Comparison of ENCODE assay signal across 16 mouse cellular contexts in genomic region chr19:16358148-16358547, GRCm38 (mm10).
DNase-seq lines count a peak whose midpoint lies in the region; ATAC-seq and TF ChIP-seq lines count a peak whose summit lies in the region.
"Had no signal": no experiment of that assay in that cellular context is flagged by ENCODE, and none has a peak within 500 bp of the region (broad histone marks: within the 10 kb centered on the region; RNA-seq: fewer than 3 reads in every experiment).

No protein-coding gene starts in this region.

- peak; percentile 58 for DNase-seq in liver, adult 2 months (ENCODE audit: extremely low read depth, low read depth, low spot score)
- no peak for DNase-seq in liver, embryonic 11.5 days (ENCODE audit: low spot score)
- peak; percentile 32 for DNase-seq in lung, postnatal 36 days
- no peak for DNase-seq in lung, postnatal 14 days
- DNase-seq in kidney, adult 8-10 months: no peak
- DNase-seq in yolk sac, embryonic 10.5 days (ENCODE audit: low spot score): no peak
- DNase-seq: adrenal gland, adult 8-10 months; cerebellum, adult 8-10 months; gastrocnemius, postnatal 36 days had no signal

- H3K9me3 ChIP-seq in liver, embryonic 11.5 days (ENCODE audit: control insufficient read depth, low read length): no peaks in the 10 kb centered on the region
- H3K9me3 ChIP-seq in stomach, embryonic 15.5 days: no peaks in the 10 kb centered on the region
- H3K9me3 ChIP-seq: embryonic facial prominence, embryonic 15.5 days; forebrain, embryonic 10.5 days; forebrain, embryonic 15.5 days; heart, embryonic 13.5 days had no signal

- TF ChIP-seq POLR2A in liver, adult 2 months (IDR thresholded peaks at IDR 0.05; ENCODE audit: extremely low read depth, insufficient read depth, low read length): no peak

- 35% methylated on average over 3 of the region's 3 CpGs for WGBS in liver, adult 2 months
- WGBS in liver, embryonic 11.5 days: 74% methylated on average over 3 of the region's 3 CpGs
- 74% methylated on average over 3 of the region's 3 CpGs for WGBS in stomach, embryonic 15.5 days

- no peaks in the 10 kb centered on the region for H3K27me3 ChIP-seq in liver, adult 2 months (ENCODE audit: control insufficient read depth, insufficient read depth, low read length)
- no peaks in the 10 kb centered on the region for H3K27me3 ChIP-seq in liver, embryonic 11.5 days (replicated peaks; ENCODE audit: control insufficient read depth, insufficient read depth, low read length)
- no peaks in the 10 kb centered on the region for H3K27me3 ChIP-seq in stomach, embryonic 15.5 days (replicated peaks)
- H3K27me3 ChIP-seq: embryonic facial prominence, embryonic 15.5 days; forebrain, embryonic 15.5 days; heart, embryonic 13.5 days had no signal

- H3K79me2 ChIP-seq in liver, adult 2 months (ENCODE audit: control insufficient read depth, insufficient read depth, low read length): peaks cover 5% of the 10 kb centered on the region

- no peak for TF ChIP-seq CTCF in liver, adult 2 months (IDR thresholded peaks at IDR 0.05; ENCODE audit: low read depth, low read length)

- no peak overlapping the region for H3K4me2 ChIP-seq in liver, embryonic 11.5 days
- no peak overlapping the region for H3K4me2 ChIP-seq in stomach, embryonic 15.5 days
- H3K4me2 ChIP-seq: embryonic facial prominence, embryonic 15.5 days; forebrain, embryonic 15.5 days; heart, embryonic 13.5 days had no signal

- 0 out of 2 replicates have a peak, but pooled peaks cover 3% of the 10 kb centered on the region for H3K36me3 ChIP-seq in liver, adult 2 months (ENCODE audit: control insufficient read depth, insufficient read depth, low read length)
- no peaks in the 10 kb centered on the region for H3K36me3 ChIP-seq in liver, embryonic 11.5 days (ENCODE audit: control insufficient read depth, insufficient read depth, low read length)
- 0 out of 2 replicates have a peak, but pooled peaks cover 5% of the 10 kb centered on the region for H3K36me3 ChIP-seq in stomach, embryonic 15.5 days

- no peak overlapping the region for H3K9ac ChIP-seq in liver, adult 2 months (ENCODE audit: low read depth, low read length)
- H3K9ac ChIP-seq in liver, embryonic 11.5 days (ENCODE audit: low read depth, low read length): no peak overlapping the region
- H3K9ac ChIP-seq in stomach, embryonic 15.5 days: no peak overlapping the region
- H3K9ac ChIP-seq: embryonic facial prominence, embryonic 15.5 days; forebrain, embryonic 15.5 days; heart, embryonic 13.5 days had no signal

- no peak overlapping the region for H3K27ac ChIP-seq in liver, adult 2 months (replicated peaks; ENCODE audit: insufficient read depth, low read depth, low read length)
- H3K27ac ChIP-seq in liver, embryonic 11.5 days (ENCODE audit: low read depth, low read length): no peak overlapping the region
- 0 out of 2 replicates have a peak overlapping the region, but pooled peaks have one; percentile 16 for H3K27ac ChIP-seq in stomach, embryonic 15.5 days
- H3K27ac ChIP-seq: embryonic facial prominence, embryonic 15.5 days; forebrain, embryonic 10.5 days; forebrain, embryonic 15.5 days; heart, embryonic 13.5 days had no signal

- no peak overlapping the region for H3K4me3 ChIP-seq in liver, adult 2 months (ENCODE audit: insufficient read depth, low read depth, low read length)
- no peak overlapping the region for H3K4me3 ChIP-seq in liver, embryonic 11.5 days (ENCODE audit: low read depth, low read length)
- H3K4me3 ChIP-seq in stomach, embryonic 15.5 days (replicated peaks): no peak overlapping the region
- H3K4me3 ChIP-seq: embryonic facial prominence, embryonic 15.5 days; erythroblast, embryonic 14.5 days; forebrain, embryonic 10.5 days; forebrain, embryonic 15.5 days; heart, embryonic 13.5 days had no signal

- no peak for ATAC-seq in liver, embryonic 11.5 days (replicated peaks; ENCODE audit: low FRiP score)
- peak; percentile 39; the same call in 1 of the 2 replicates for ATAC-seq in megakaryocyte progenitor cell, adult 5-6 weeks (replicated peaks; ENCODE audit: poor library complexity)
- ATAC-seq in stomach, embryonic 15.5 days (ENCODE audit: insufficient read depth, low FRiP score, low read depth): no peak

- H3K4me1 ChIP-seq in liver, adult 2 months (ENCODE audit: control insufficient read depth, insufficient read depth, low read length): peaks cover 3% of the 10 kb centered on the region; the same call in 1 of the 2 replicates
- no peaks in the 10 kb centered on the region for H3K4me1 ChIP-seq in liver, embryonic 11.5 days (replicated peaks; ENCODE audit: control insufficient read depth, insufficient read depth, low read length)
- H3K4me1 ChIP-seq in stomach, embryonic 15.5 days: peaks cover 5% of the 10 kb centered on the region; the same call in 1 of the 2 replicates
- H3K4me1 ChIP-seq: embryonic facial prominence, embryonic 15.5 days; heart, embryonic 13.5 days had no signal

Comparison
In these comparisons a context has a peak if more than half of its experiments do, and no peak if none do; other contexts are left out.
1. DNase-seq: peak in liver, adult 2 months (single experiment) and lung, postnatal 36 days (single experiment); none in liver, embryonic 11.5 days (single experiment), lung, postnatal 14 days (single experiment), kidney, adult 8-10 months (0 of 2) and yolk sac, embryonic 10.5 days (single experiment).